In the genomic region with DNA sequence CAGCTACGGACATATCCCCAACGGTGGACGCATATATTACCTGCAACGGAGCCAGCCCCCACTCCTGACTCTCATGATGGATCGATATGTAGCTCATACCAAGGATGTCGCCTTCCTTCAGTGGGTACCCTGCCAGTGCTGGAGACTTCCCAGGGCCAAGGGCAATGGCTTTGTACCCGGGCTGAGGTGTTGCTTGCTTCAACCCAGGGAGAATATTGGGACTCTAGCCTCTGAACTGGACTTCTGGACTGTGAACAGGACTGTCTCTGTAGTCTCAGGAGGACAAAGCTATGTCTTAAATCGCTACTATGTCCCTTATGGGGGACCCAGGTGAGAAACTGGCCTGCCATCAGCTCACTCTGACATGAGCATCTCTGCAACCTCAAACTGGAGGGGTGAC, we compare ENCODE assay signal across 25 mouse cellular contexts. TPM values are rescaled to one million over a fixed set of nuclear protein-coding genes. Genes with fewer than 3 reads are reported as not detected.
DNase-seq lines count a peak whose midpoint lies in the region; ATAC-seq and TF ChIP-seq lines count a peak whose summit lies in the region.
"Had no signal": no experiment of that assay in that cellular context is flagged by ENCODE, and none has a peak within 500 bp of the region (broad histone marks: within the 10 kb centered on the region; RNA-seq: fewer than 3 reads in every experiment).

No protein-coding gene starts in this region.

- no peaks in the 10 kb centered on the region for H3K27me3 ChIP-seq in hindbrain, embryonic 13.5 days
- 0 out of 2 replicates have a peak, but pooled peaks cover 4% of the 10 kb centered on the region for H3K27me3 ChIP-seq in hindbrain, embryonic 10.5 days (ENCODE audit: insufficient read depth, poor library complexity, severe bottlenecking)
- no peaks in the 10 kb centered on the region for H3K27me3 ChIP-seq in kidney, adult 2 months (replicated peaks; ENCODE audit: control insufficient read depth, insufficient read depth, low read length)
- no peaks in the 10 kb centered on the region for H3K27me3 ChIP-seq in kidney, embryonic 15.5 days
- no peaks in the 10 kb centered on the region for H3K27me3 ChIP-seq in limb, embryonic 10.5 days (ENCODE audit: low read depth, poor library complexity, severe bottlenecking)
- H3K27me3 ChIP-seq: embryonic facial prominence, embryonic 12.5 days; forebrain, embryonic 13.5 days; forebrain, embryonic 15.5 days had no signal

- no peak overlapping the region for H3K27ac ChIP-seq in hindbrain, embryonic 13.5 days
- H3K27ac ChIP-seq in hindbrain, embryonic 10.5 days = no peak overlapping the region
- peak overlapping the region; percentile 4; the same call in 1 of the 2 replicates for H3K27ac ChIP-seq in kidney, adult 2 months (ENCODE audit: insufficient read depth, low read depth, low read length)
- no peak overlapping the region for H3K27ac ChIP-seq in kidney, embryonic 15.5 days
- 0 out of 2 replicates have a peak overlapping the region, but pooled peaks have one; percentile 19 for H3K27ac ChIP-seq in limb, embryonic 10.5 days
- H3K27ac ChIP-seq: embryonic facial prominence, embryonic 10.5 days; embryonic facial prominence, embryonic 12.5 days; forebrain, embryonic 13.5 days; forebrain, embryonic 15.5 days had no signal

- no peak overlapping the region for H3K4me2 ChIP-seq in hindbrain, embryonic 13.5 days
- H3K4me2 ChIP-seq in kidney, embryonic 15.5 days = no peak overlapping the region
- H3K4me2 ChIP-seq: embryonic facial prominence, embryonic 12.5 days; forebrain, embryonic 13.5 days; forebrain, embryonic 15.5 days had no signal

- H3K9ac ChIP-seq in hindbrain, embryonic 13.5 days = 0 out of 2 replicates have a peak overlapping the region, but pooled peaks have one; percentile 24
- H3K9ac ChIP-seq in kidney, embryonic 15.5 days = no peak overlapping the region
- H3K9ac ChIP-seq: embryonic facial prominence, embryonic 12.5 days; forebrain, embryonic 15.5 days had no signal

- no peak for ATAC-seq in hindbrain, embryonic 13.5 days (ENCODE audit: low FRiP score)
- ATAC-seq in kidney, embryonic 15.5 days (replicated peaks; ENCODE audit: low FRiP score) = no peak
- ATAC-seq: forebrain, embryonic 13.5 days; forebrain, embryonic 15.5 days had no signal

- peaks cover 18% of the 10 kb centered on the region for H3K36me3 ChIP-seq in hindbrain, embryonic 13.5 days
- H3K36me3 ChIP-seq in hindbrain, embryonic 10.5 days = peaks cover 25% of the 10 kb centered on the region
- H3K36me3 ChIP-seq in kidney, adult 2 months (ENCODE audit: control insufficient read depth, insufficient read depth, low read length) = no peaks in the 10 kb centered on the region
- H3K36me3 ChIP-seq in kidney, embryonic 15.5 days = peaks cover 17% of the 10 kb centered on the region
- peaks cover 19% of the 10 kb centered on the region for H3K36me3 ChIP-seq in limb, embryonic 10.5 days

- peaks cover 27% of the 10 kb centered on the region for H3K4me1 ChIP-seq in hindbrain, embryonic 13.5 days (replicated peaks)
- peaks cover 33% of the 10 kb centered on the region for H3K4me1 ChIP-seq in hindbrain, embryonic 10.5 days (replicated peaks)
- peaks cover 17% of the 10 kb centered on the region for H3K4me1 ChIP-seq in kidney, adult 2 months (ENCODE audit: control insufficient read depth, insufficient read depth, low read length)
- H3K4me1 ChIP-seq in kidney, embryonic 15.5 days = peaks cover 23% of the 10 kb centered on the region
- peaks cover 14% of the 10 kb centered on the region for H3K4me1 ChIP-seq in limb, embryonic 10.5 days

- H3K9me3 ChIP-seq in hindbrain, embryonic 13.5 days = no peaks in the 10 kb centered on the region
- no peaks in the 10 kb centered on the region for H3K9me3 ChIP-seq in hindbrain, embryonic 10.5 days
- no peaks in the 10 kb centered on the region for H3K9me3 ChIP-seq in kidney, embryonic 15.5 days (replicated peaks)
- H3K9me3 ChIP-seq in limb, embryonic 10.5 days (replicated peaks) = no peaks in the 10 kb centered on the region
- H3K9me3 ChIP-seq: embryonic facial prominence, embryonic 10.5 days; embryonic facial prominence, embryonic 12.5 days; forebrain, embryonic 13.5 days; forebrain, embryonic 15.5 days had no signal

- no peak for TF ChIP-seq POLR2A in kidney, adult 2 months (IDR thresholded peaks at IDR 0.05; ENCODE audit: low read depth, low read length)

- no peak for DNase-seq in hindbrain, embryonic 10.5 days (ENCODE audit: low spot score)
- peak; percentile 69 for DNase-seq in kidney, adult 2 months
- peak; percentile 34 to 47 for DNase-seq in kidney, postnatal 36 days
- no peak for DNase-seq in kidney, adult 18-20 months
- no peak for DNase-seq in limb, embryonic 10.5 days (ENCODE audit: low spot score)
- no peak for DNase-seq in embryo, embryonic 11 days
- DNase-seq: adrenal gland, adult 2 months; adrenal gland, postnatal 10 days; adrenal gland, postnatal 25 days; cerebellum, adult 11 months; cerebellum, adult 18-20 months; cerebellum, adult 8-10 months; cerebellum, adult 9-11 months; cerebellum, postnatal 14 days; cerebellum, postnatal 36 days had no signal

- WGBS in hindbrain, embryonic 13.5 days = 87% methylated on average over 8 of the region's 8 CpGs
- 85% methylated on average over 8 of the region's 8 CpGs for WGBS in hindbrain, embryonic 10.5 days
- WGBS in kidney, adult 2 months = 82% methylated on average over 8 of the region's 8 CpGs
- 89% methylated on average over 8 of the region's 8 CpGs for WGBS in kidney, embryonic 15.5 days
- 90% methylated on average over 8 of the region's 8 CpGs for WGBS in limb, embryonic 10.5 days

- H3K4me3 ChIP-seq in hindbrain, embryonic 13.5 days = no peak overlapping the region
- H3K4me3 ChIP-seq in hindbrain, embryonic 10.5 days = no peak overlapping the region
- H3K4me3 ChIP-seq in kidney, adult 2 months (ENCODE audit: insufficient read depth, low read depth, low read length) = no peak overlapping the region
- H3K4me3 ChIP-seq in kidney, embryonic 15.5 days (replicated peaks) = no peak overlapping the region
- no peak overlapping the region for H3K4me3 ChIP-seq in limb, embryonic 10.5 days
- H3K4me3 ChIP-seq: embryonic facial prominence, embryonic 10.5 days; embryonic facial prominence, embryonic 12.5 days; forebrain, embryonic 13.5 days; forebrain, embryonic 15.5 days had no signal

- TF ChIP-seq CTCF in kidney, adult 2 months (conservative IDR thresholded peaks at IDR 0.05; ENCODE audit: insufficient read depth, insufficient read length, low read depth, low read length) = no peak

RNA-seq across cellular contexts. Expression of a gene that starts 10.0 kb away (rescaled TPM):
- polyA plus RNA-seq in hindbrain, embryonic 13.5 days (2015; fragmentation: Nextera tagmentation; extraction: Ambion mirVana) = not detected in 2 replicates
- polyA plus RNA-seq in hindbrain, embryonic 10.5 days (2016; fragmentation: Nextera tagmentation; extraction: Ambion mirVana) = not detected in 2 replicates
- 32.2 and 34.4 TPM in 2 replicates for polyA plus RNA-seq in kidney, adult 2 months (2012; rRNA removed)
- 0.22 and 0.23 TPM in 2 replicates for polyA plus RNA-seq in kidney, embryonic 15.5 days (2015; fragmentation: Nextera tagmentation; extraction: Ambion mirVana)
- polyA plus RNA-seq in limb, embryonic 10.5 days (2016; fragmentation: Nextera tagmentation; extraction: Ambion mirVana) = not detected in 2 replicates
- polyA plus RNA-seq: adrenal gland, adult 2 months; brain, embryonic 14.5 days; C2C12; embryonic facial prominence, embryonic 10.5 days; embryonic facial prominence, embryonic 12.5 days; embryonic facial prominence, embryonic 14.5 days; forebrain, embryonic 11.5 days; forebrain, embryonic 13.5 days; forebrain, embryonic 15.5 days had no signal

RNA-seq across cellular contexts. Expression of a gene that starts 52.0 kb away (rescaled TPM):
- polyA plus RNA-seq in hindbrain, embryonic 13.5 days (2015; fragmentation: Nextera tagmentation; extraction: Ambion mirVana) = 44.5 and 48.8 TPM in 2 replicates
- polyA plus RNA-seq in hindbrain, embryonic 10.5 days (2016; fragmentation: Nextera tagmentation; extraction: Ambion mirVana) = 45.4 and 49.5 TPM in 2 replicates
- 37.6 and 46.4 TPM in 2 replicates for polyA plus RNA-seq in kidney, adult 2 months (2012; rRNA removed)
- polyA plus RNA-seq in kidney, embryonic 15.5 days (2015; fragmentation: Nextera tagmentation; extraction: Ambion mirVana) = 34.5 and 36.4 TPM in 2 replicates
- polyA plus RNA-seq in limb, embryonic 10.5 days (2016; fragmentation: Nextera tagmentation; extraction: Ambion mirVana) = 37.9 and 55.9 TPM in 2 replicates

Comparison
In these comparisons a context has a peak if more than half of its experiments do, and no peak if none do; other contexts are left out.
1. H3K27ac ChIP-seq: peak in kidney, adult 2 months (single experiment) and limb, embryonic 10.5 days (single experiment); none in hindbrain, embryonic 13.5 days (single experiment), hindbrain, embryonic 10.5 days (single experiment) and kidney, embryonic 15.5 days (single experiment).
2. DNase-seq: peak in kidney, adult 2 months (single experiment) and kidney, postnatal 36 days (2 of 2); none in hindbrain, embryonic 10.5 days (single experiment), kidney, adult 18-20 months (single experiment), limb, embryonic 10.5 days (single experiment) and embryo, embryonic 11 days (single experiment).
3. RNA of a gene that starts 10.0 kb away (polyA plus RNA-seq): 32.2 to 34.4 TPM in kidney, adult 2 months; 0.22 to 0.23 TPM in kidney, embryonic 15.5 days, not detected in hindbrain, embryonic 13.5 days, not detected in hindbrain, embryonic 10.5 days and not detected in limb, embryonic 10.5 days; every median in the first group is over 10 times any median in the second.